Mouse (Mus musculus) olfactory bulb, adult 2 months (tissue): ENCODE results near the gene Bmp8a.

Source experiments
- CTCF ChIP-seq: fragments of 200-500 bp; IDR thresholded peaks from 2 replicates; pipeline ENCODE4 v1.5.1; 2012; ENCODE audit warnings: low read depth, mild to moderate bottlenecking, low read length, moderate library complexity; ENCODE audit not compliant: insufficient read depth
- POLR2A ChIP-seq: fragments of 200-500 bp; IDR thresholded peaks from 2 replicates; pipeline ENCODE4 v1.6.1; 2012; ENCODE audit warnings: mild to moderate bottlenecking, low read depth, low read length, moderate library complexity; ENCODE audit not compliant: insufficient read depth

DNA sequence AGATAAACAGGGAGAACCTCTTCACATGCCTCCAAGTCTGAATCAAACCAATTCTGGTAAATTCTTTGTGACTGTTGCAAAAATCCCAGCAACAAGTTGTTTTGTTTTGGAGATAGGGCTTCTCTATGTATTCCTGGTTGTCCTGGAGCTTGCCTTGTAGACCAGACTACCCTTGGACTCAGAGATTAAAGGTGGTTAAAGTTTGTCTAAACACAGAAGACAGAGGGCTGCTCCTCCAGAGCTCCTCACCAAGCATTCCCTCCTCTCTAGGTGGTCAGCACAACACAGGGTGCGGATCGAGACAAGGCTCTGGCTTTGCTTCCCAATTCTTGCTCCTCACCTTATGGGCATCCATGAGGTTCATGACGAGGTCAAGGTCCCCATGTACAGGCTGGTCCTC is 33.0 kb upstream of the Bmp8a start:
- TF ChIP-seq CTCF (no peak), POLR2A (no peak)
